12 mouse cellular contexts compared by ENCODE assay signal in genomic region chr7:19713196-19713595, GRCm38 (mm10). TPM values are rescaled to one million over a fixed set of nuclear protein-coding genes. Genes with fewer than 3 reads are reported as not detected.
DNase-seq lines count a peak whose midpoint lies in the region; ATAC-seq and TF ChIP-seq lines count a peak whose summit lies in the region.
"Had no signal": no experiment of that assay in that cellular context is flagged by ENCODE, and none has a peak within 500 bp of the region (broad histone marks: within the 10 kb centered on the region; RNA-seq: fewer than 3 reads in every experiment).

No protein-coding gene starts in this region.

- intact Hi-C loops in left cerebral cortex, postnatal 14 days (cut with DNase I): no loop called here

- TF ChIP-seq EP300 in lung, postnatal 0 days (IDR thresholded peaks at IDR 0.05): no peak

- no peaks in the 10 kb centered on the region for H3K27me3 ChIP-seq in lung, postnatal 0 days (replicated peaks; ENCODE audit: insufficient read depth, low read length)
- no peaks in the 10 kb centered on the region for H3K27me3 ChIP-seq in cerebellum, adult 2 months (ENCODE audit: control insufficient read depth, insufficient read depth, low read length)
- H3K27me3 ChIP-seq in small intestine, adult 2 months (ENCODE audit: control insufficient read depth, insufficient read depth, low read length): no peaks in the 10 kb centered on the region
- H3K27me3 ChIP-seq: intestine, embryonic 15.5 days had no signal

- no peak for ATAC-seq in lung, postnatal 0 days
- ATAC-seq: intestine, embryonic 15.5 days had no signal

- H3K9me3 ChIP-seq in lung, postnatal 0 days (ENCODE audit: low read length): no peaks in the 10 kb centered on the region
- H3K9me3 ChIP-seq: intestine, embryonic 15.5 days; megakaryocyte, embryonic 14.5 days had no signal

- no peak overlapping the region for H3K9ac ChIP-seq in lung, postnatal 0 days (replicated peaks; ENCODE audit: low read depth)

- TF ChIP-seq POLR2A in cerebellum, adult 2 months (IDR thresholded peaks at IDR 0.05; ENCODE audit: borderline replicate concordance, insufficient read depth, low read length): no peak
- TF ChIP-seq POLR2A in small intestine, adult 2 months (IDR thresholded peaks at IDR 0.05; ENCODE audit: low read depth, low read length): no peak

- WGBS in lung, postnatal 0 days: 52% methylated on average over 4 of the region's 4 CpGs
- 40% methylated on average over 4 of the region's 4 CpGs for WGBS in cerebellum, adult 2 months
- WGBS in small intestine, adult 2 months: 28% methylated on average over 4 of the region's 4 CpGs

- peak; percentile 64 for TF ChIP-seq CTCF in lung, postnatal 0 days (IDR thresholded peaks at IDR 0.05)
- TF ChIP-seq CTCF in cerebellum, adult 2 months (IDR thresholded peaks at IDR 0.05; ENCODE audit: borderline replicate concordance, insufficient read depth, low read depth, low read length): peak; percentile 54
- TF ChIP-seq CTCF in small intestine, adult 2 months (IDR thresholded peaks at IDR 0.05; ENCODE audit: extremely low read depth, insufficient read length, insufficient replicate concordance, low read depth, low read length): peak; percentile 57; the same call in 1 of the 2 replicates

- H3K4me1 ChIP-seq in lung, postnatal 0 days (ENCODE audit: insufficient read depth, low read depth, low read length): no peaks in the 10 kb centered on the region
- peaks cover 8% of the 10 kb centered on the region for H3K4me1 ChIP-seq in cerebellum, adult 2 months (ENCODE audit: control insufficient read depth, insufficient read depth, low read length)
- H3K4me1 ChIP-seq in small intestine, adult 2 months (ENCODE audit: control insufficient read depth, insufficient read depth, insufficient read length, low read length): no peaks in the 10 kb centered on the region; the same call in 1 of the 2 replicates

- no peak overlapping the region for H3K4me2 ChIP-seq in lung, postnatal 0 days (replicated peaks; ENCODE audit: low read depth, low read length)

- no peak overlapping the region for H3K4me3 ChIP-seq in lung, postnatal 0 days (ENCODE audit: low read depth, low read length)
- no peak overlapping the region for H3K4me3 ChIP-seq in cerebellum, adult 2 months (replicated peaks; ENCODE audit: insufficient read depth, low read depth, low read length)
- no peak overlapping the region for H3K4me3 ChIP-seq in small intestine, adult 2 months (ENCODE audit: low read depth, low read length)
- H3K4me3 ChIP-seq: intestine, embryonic 15.5 days; megakaryocyte, embryonic 14.5 days had no signal

- H3K27ac ChIP-seq in lung, postnatal 0 days (ENCODE audit: low read length): no peak overlapping the region
- H3K27ac ChIP-seq in cerebellum, adult 2 months (ENCODE audit: insufficient read depth, low read length): no peak overlapping the region
- no peak overlapping the region for H3K27ac ChIP-seq in small intestine, adult 2 months (ENCODE audit: insufficient read depth, low read depth, low read length)
- H3K27ac ChIP-seq: intestine, embryonic 15.5 days had no signal

- H3K36me3 ChIP-seq in lung, postnatal 0 days (ENCODE audit: insufficient read depth, low read length): peaks cover 22% of the 10 kb centered on the region
- peaks cover 39% of the 10 kb centered on the region for H3K36me3 ChIP-seq in small intestine, adult 2 months (ENCODE audit: control insufficient read depth, insufficient read depth, low read length)

- peak; percentile 29 for DNase-seq in embryo, embryonic 9.5 days (ENCODE audit: extremely low spot score)
- no peak for DNase-seq in embryo, embryonic 11 days
- DNase-seq in lung, postnatal 0 days (ENCODE audit: low spot score): peak; percentile 17
- no peak for DNase-seq in lung, postnatal 14 days
- DNase-seq in cerebellum, adult 2 months: peak; percentile 44 to 48
- DNase-seq in left cerebral cortex, postnatal 14 days (ENCODE audit: low spot score in 2 of 2): no peak
- DNase-seq in frontal cortex, postnatal 10 days (ENCODE audit: low spot score in 2 of 2): no peak

RNA-seq across cellular contexts. Expression of gene Tomm40, which starts 2.0 kb away (rescaled TPM):
- 60.8 and 62.4 TPM in 2 replicates for polyA plus RNA-seq in lung, postnatal 0 days (2015; fragmentation: Nextera tagmentation; extraction: Ambion mirVana)
- 125 TPM in 2 replicates for polyA plus RNA-seq in cerebellum, adult 2 months (2012; rRNA removed)
- polyA plus RNA-seq in small intestine, adult 2 months (2012; rRNA removed): 62.8 and 72.9 TPM in 2 replicates
- 100 to 1,000 TPM; 104 to 120 TPM for total RNA-seq in left cerebral cortex, postnatal 14 days (2021)

RNA-seq across cellular contexts. Expression of gene Apoe, which starts 14.2 kb away (rescaled TPM):
- 768 and 1,006 TPM in 2 replicates for polyA plus RNA-seq in lung, postnatal 0 days (2015; fragmentation: Nextera tagmentation; extraction: Ambion mirVana)
- 2,800 and 2,936 TPM in 2 replicates for polyA plus RNA-seq in cerebellum, adult 2 months (2012; rRNA removed)
- 591 and 688 TPM in 2 replicates for polyA plus RNA-seq in small intestine, adult 2 months (2012; rRNA removed)
- 1,000 to 10,000 TPM; 1,873 to 2,039 TPM for total RNA-seq in left cerebral cortex, postnatal 14 days (2021)

RNA-seq across cellular contexts. Expression of gene Apoc1, which starts 20.7 kb away (rescaled TPM):
- 61.1 and 63.8 TPM in 2 replicates for polyA plus RNA-seq in lung, postnatal 0 days (2015; fragmentation: Nextera tagmentation; extraction: Ambion mirVana)
- polyA plus RNA-seq in cerebellum, adult 2 months (2012; rRNA removed): 5.1 and 6.6 TPM in 2 replicates
- not detected in 2 replicates for polyA plus RNA-seq in small intestine, adult 2 months (2012; rRNA removed)
- total RNA-seq in left cerebral cortex, postnatal 14 days (2021): 1 to 10 TPM; 2.2 to 3.3 TPM

RNA-seq across cellular contexts. Expression of gene Apoc4, which starts 31.9 kb away (rescaled TPM):
- polyA plus RNA-seq in lung, postnatal 0 days (2015; fragmentation: Nextera tagmentation; extraction: Ambion mirVana): 0.38 and 0.88 TPM in 2 replicates
- not detected in 2 replicates for polyA plus RNA-seq in cerebellum, adult 2 months (2012; rRNA removed)
- polyA plus RNA-seq in small intestine, adult 2 months (2012; rRNA removed): 0.33 and 1.4 TPM in 2 replicates
- total RNA-seq in left cerebral cortex, postnatal 14 days (2021): not detected

RNA-seq across cellular contexts. Expression of gene Gm44805, which starts 32.0 kb away (rescaled TPM):
- polyA plus RNA-seq in lung, postnatal 0 days (2015; fragmentation: Nextera tagmentation; extraction: Ambion mirVana): not detected in 2 replicates
- polyA plus RNA-seq in cerebellum, adult 2 months (2012; rRNA removed): not detected in 2 replicates
- 0.37 and 0.69 TPM in 2 replicates for polyA plus RNA-seq in small intestine, adult 2 months (2012; rRNA removed)
- not detected for total RNA-seq in left cerebral cortex, postnatal 14 days (2021)
- polyA plus RNA-seq: erythroblast, embryonic 14.5 days; stomach, embryonic 14.5 days had no signal

Comparison
In these comparisons a context has a peak if more than half of its experiments do, and no peak if none do; other contexts are left out.
1. DNase-seq: peak in embryo, embryonic 9.5 days (single experiment), lung, postnatal 0 days (single experiment) and cerebellum, adult 2 months (2 of 2); none in embryo, embryonic 11 days (single experiment), lung, postnatal 14 days (single experiment), left cerebral cortex, postnatal 14 days (0 of 2) and frontal cortex, postnatal 10 days (0 of 2).
2. Peak in every context shown above with its lines, with median percentiles within 50 percentile points of each other: CTCF ChIP-seq.